Mouse (Mus musculus) myocyte (in vitro differentiated cells): ENCODE data around the gene Ptprt.
"Not testable (repeated sequence)": the region's sequence is repeated elsewhere in the genome, so short reads cannot be mapped to it uniquely, and the experiment has no call there.

Experiments
- CEBPB ChIP-seq: IDR thresholded peaks from 2 replicates; pipeline ENCODE4 v1.6.1; 2011; ENCODE audit warnings: mild to moderate bottlenecking, moderate library complexity; ENCODE audit not compliant: poor library complexity, insufficient read depth, severe bottlenecking
- E2F4 ChIP-seq: IDR thresholded peaks from one replicate; pipeline ENCODE4 v1.6.1; 2011; ENCODE audit warnings: mild to moderate bottlenecking, control low read depth, moderate library complexity; ENCODE audit not compliant: insufficient read depth
- MAX ChIP-seq: IDR thresholded peaks from one replicate; pipeline ENCODE4 v1.6.1; 2011; ENCODE audit warnings: low read depth, mild to moderate bottlenecking, control low read depth
- POLR2A ChIP-seq: IDR thresholded peaks from one replicate; pipeline ENCODE4 v1.6.1; 2011; ENCODE audit warnings: low read depth, mild to moderate bottlenecking, control low read depth, moderate library complexity; ENCODE audit not compliant: insufficient read length
- POLR2AphosphoS2 ChIP-seq: IDR thresholded peaks from one replicate; pipeline ENCODE4 v1.6.1; 2011; ENCODE audit warnings: low read depth, control low read depth; ENCODE audit not compliant: insufficient read length
- SRF ChIP-seq: IDR thresholded peaks from one replicate; pipeline ENCODE4 v1.6.1; 2011; ENCODE audit warnings: low read depth; ENCODE audit not compliant: control insufficient read depth, insufficient read length
- TCF12 ChIP-seq: IDR thresholded peaks from one replicate; pipeline ENCODE4 v1.6.1; 2011; ENCODE audit warnings: mild to moderate bottlenecking, control low read depth; ENCODE audit not compliant: poor library complexity, insufficient read depth, severe bottlenecking
- USF1 ChIP-seq: IDR thresholded peaks from one replicate; pipeline ENCODE4 v1.6.1; 2011; ENCODE audit warnings: low read depth, mild to moderate bottlenecking, control low read depth, moderate library complexity

DNA sequence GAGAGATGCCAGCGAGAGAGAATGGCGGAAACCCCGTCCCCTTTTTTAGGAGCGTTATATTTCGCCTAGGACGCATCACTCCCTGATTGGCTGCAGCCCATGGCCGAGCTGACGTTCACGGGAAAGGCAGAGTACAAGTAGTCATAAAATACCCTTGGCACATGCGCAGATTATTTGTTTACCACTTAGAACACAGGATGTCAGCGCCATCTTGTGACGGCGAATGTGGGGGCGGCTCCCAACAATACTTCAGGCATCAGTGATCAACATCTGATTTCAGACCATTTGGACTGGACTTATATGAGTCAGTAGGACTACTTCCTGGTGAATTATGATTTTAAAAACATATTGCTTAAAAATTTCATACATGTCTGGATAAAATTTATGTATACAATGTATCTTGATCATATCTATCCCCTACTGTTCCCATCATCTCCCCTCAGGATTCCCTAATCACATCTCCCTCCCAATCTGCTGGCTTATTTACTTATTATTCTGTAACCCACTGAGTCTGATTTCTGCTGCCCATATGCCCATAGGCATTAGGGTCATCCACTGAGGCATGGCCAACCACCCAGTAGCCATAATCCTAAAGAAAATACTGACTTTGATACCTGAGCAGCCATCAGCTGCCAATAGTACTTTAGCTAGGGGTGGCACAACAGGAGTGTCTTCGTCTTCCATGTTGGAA is 1148.9 kb downstream of the Ptprt start:
- not testable (repeated sequence) for TF ChIP-seq POLR2A, CEBPB, TCF12, SRF, POLR2AphosphoS2, MAX, E2F4, USF1
